Mouse (Mus musculus) lung, postnatal 4 days (tissue): Measurements from ENCODE around the gene Kcnk18.
A peak's percentile ranks its signal among the peaks of the same experiment; 100 is the strongest.

Experiments
- DNase-seq, 2 experiments: peaks; one replicate each; pipeline ENCODE4 v3.0.0; 2021

Kcnk18 gene

GRCm38 (mm10) chr19:59218991-59219390 lies at the start of gene Kcnk18:
TSS of gene Kcnk18 (plus strand) at chr19:59219214.
- DNase-seq = no peak

- DNase-seq = peak in 1 of 2 experiments; percentile 26
Measured at GRCm38 (mm10) chr19:59169936-59170765, 48.9 kb upstream of the Kcnk18 start, which contains the start of gene Vax1. TSS of gene Vax1 (minus strand) at chr19:59170056.

GRCm38 (mm10) chr19:59170766-59171095 lies 48.3 kb upstream of the Kcnk18 start:
- DNase-seq = no peak

GRCm38 (mm10) chr19:59171151-59171870 lies 47.7 kb upstream of the Kcnk18 start:
- no peak for DNase-seq

GRCm38 (mm10) chr19:59171871-59172245 lies 47.2 kb upstream of the Kcnk18 start:
- no peak for DNase-seq

- DNase-seq = no peak
Measured at GRCm38 (mm10) chr19:59172781-59173180, 46.2 kb upstream of the Kcnk18 start.

GRCm38 (mm10) chr19:59173341-59174015 lies 45.5 kb upstream of the Kcnk18 start:
- DNase-seq = no peak

GRCm38 (mm10) chr19:59184000-59184399 lies 35.0 kb upstream of the Kcnk18 start:
- DNase-seq = no peak

GRCm38 (mm10) chr19:59188981-59189380 lies 30.0 kb upstream of the Kcnk18 start:
- no peak for DNase-seq

GRCm38 (mm10) chr19:59190431-59191122 lies 28.4 kb upstream of the Kcnk18 start:
- DNase-seq = no peak

GRCm38 (mm10) chr19:59191123-59191505 lies 27.9 kb upstream of the Kcnk18 start:
- no peak for DNase-seq

- no peak for DNase-seq
Measured at GRCm38 (mm10) chr19:59192491-59192890, 26.5 kb upstream of the Kcnk18 start.

- DNase-seq = no peak
Measured at GRCm38 (mm10) chr19:59193456-59193855, 25.6 kb upstream of the Kcnk18 start.

GRCm38 (mm10) chr19:59193986-59194820 lies 24.8 kb upstream of the Kcnk18 start:
- no peak for DNase-seq

GRCm38 (mm10) chr19:59195181-59195770 lies 23.7 kb upstream of the Kcnk18 start:
- DNase-seq = no peak

GRCm38 (mm10) chr19:59196111-59196666 lies 22.8 kb upstream of the Kcnk18 start:
- peak; percentile 57 to 66 for DNase-seq

GRCm38 (mm10) chr19:59198161-59198560 lies 20.9 kb upstream of the Kcnk18 start:
- peak; percentile 44 to 71 for DNase-seq

GRCm38 (mm10) chr19:59208475-59208874 lies 10.5 kb upstream of the Kcnk18 start:
- DNase-seq = peak in 1 of 2 experiments; percentile 67

- no peak for DNase-seq
Measured at GRCm38 (mm10) chr19:59208986-59209385, 10.0 kb upstream of the Kcnk18 start.

GRCm38 (mm10) chr19:59216891-59217290 lies 2.1 kb upstream of the Kcnk18 start:
- DNase-seq = no peak

- no peak for DNase-seq
Measured at GRCm38 (mm10) chr19:59221131-59221530, 2.1 kb downstream of the Kcnk18 start.
